Mouse (Mus musculus): ENCODE data around the gene Vmn2r23.

GRCm38 (mm10) chr6:123697213-123697612 lies 5.3 kb upstream of the Vmn2r23 start:
- TF ChIP-seq POLR2A (IDR thresholded peaks at IDR 0.05; ENCODE audit: low read depth, low read length) (no peak), CTCF (IDR thresholded peaks at IDR 0.05; ENCODE audit: borderline replicate concordance, insufficient read depth, low read length) (no peak)
